Mouse (Mus musculus): ENCODE results near the gene Fyb. TPM values are rescaled to one million over a fixed set of nuclear protein-coding genes. Genes with fewer than 3 reads are reported as not detected.

Fyb gene
- polyA plus RNA-seq, 1 experiment: 97.3 TPM

GRCm38 (mm10) chr15:6562161-6562560 is 39.5 kb downstream of the Fyb start:
- Histone ChIP-seq H3K27me3 (ENCODE audit: control insufficient read depth, insufficient read depth, low read length) (no peaks in the 10 kb centered on the region), H3K4me3 (ENCODE audit: low read depth, low read length) (no peak overlapping the region), H3K4me1 (ENCODE audit: control insufficient read depth, insufficient read depth, insufficient read length, low read length) (no peaks in the 10 kb centered on the region), H3K36me3 (ENCODE audit: control insufficient read depth, insufficient read depth, low read length) (no peaks in the 10 kb centered on the region), H3K27ac (ENCODE audit: insufficient read depth, low read depth, low read length) (no peak overlapping the region)
- WGBS: 81% methylated on average over 4 of the region's 4 CpGs
- TF ChIP-seq CTCF (IDR thresholded peaks at IDR 0.05; ENCODE audit: extremely low read depth, insufficient read length, insufficient replicate concordance, low read depth, low read length) (no peak), POLR2A (IDR thresholded peaks at IDR 0.05; ENCODE audit: low read depth, low read length) (no peak)

GRCm38 (mm10) chr15:6562629-6563028 is 40.0 kb downstream of the Fyb start:
- Histone ChIP-seq H3K4me3 (ENCODE audit: low read depth, low read length) (no peak overlapping the region), H3K27ac (ENCODE audit: insufficient read depth, low read depth, low read length) (no peak overlapping the region), H3K27me3 (ENCODE audit: control insufficient read depth, insufficient read depth, low read length) (no peaks in the 10 kb centered on the region), H3K4me1 (ENCODE audit: control insufficient read depth, insufficient read depth, insufficient read length, low read length) (peaks cover 3% of the 10 kb centered on the region; the same call in 1 of the 2 replicates), H3K36me3 (ENCODE audit: control insufficient read depth, insufficient read depth, low read length) (no peaks in the 10 kb centered on the region)
- WGBS: 81% methylated on average over 2 of the region's 2 CpGs
- TF ChIP-seq CTCF (IDR thresholded peaks at IDR 0.05; ENCODE audit: extremely low read depth, insufficient read length, insufficient replicate concordance, low read depth, low read length) (no peak), POLR2A (IDR thresholded peaks at IDR 0.05; ENCODE audit: low read depth, low read length) (no peak)

- Histone ChIP-seq H3K36me3 (ENCODE audit: control insufficient read depth, insufficient read depth, low read length) (no peaks in the 10 kb centered on the region), H3K27me3 (ENCODE audit: control insufficient read depth, insufficient read depth, low read length) (no peaks in the 10 kb centered on the region), H3K4me3 (ENCODE audit: low read depth, low read length) (no peak overlapping the region), H3K4me1 (ENCODE audit: control insufficient read depth, insufficient read depth, insufficient read length, low read length) (peaks cover 21% of the 10 kb centered on the region), H3K27ac (ENCODE audit: insufficient read depth, low read depth, low read length) (peak overlapping the region; percentile 52)
- TF ChIP-seq POLR2A (IDR thresholded peaks at IDR 0.05; ENCODE audit: low read depth, low read length) (no peak), CTCF (IDR thresholded peaks at IDR 0.05; ENCODE audit: extremely low read depth, insufficient read length, insufficient replicate concordance, low read depth, low read length) (no peak)
- 58% methylated on average over 11 of the region's 11 CpGs for WGBS
Measured at GRCm38 (mm10) chr15:6564977-6565421, 42.3 kb downstream of the Fyb start.

GRCm38 (mm10) chr15:6565873-6566272 is 43.2 kb downstream of the Fyb start:
- 90% methylated on average over 4 of the region's 4 CpGs for WGBS
- H3K27me3 ChIP-seq (ENCODE audit: control insufficient read depth, insufficient read depth, low read length): no peaks in the 10 kb centered on the region
- H3K36me3 ChIP-seq (ENCODE audit: control insufficient read depth, insufficient read depth, low read length): no peaks in the 10 kb centered on the region
- H3K27ac ChIP-seq (ENCODE audit: insufficient read depth, low read depth, low read length): no peak overlapping the region
- H3K4me1 ChIP-seq (ENCODE audit: control insufficient read depth, insufficient read depth, insufficient read length, low read length): peaks cover 27% of the 10 kb centered on the region
- TF ChIP-seq CTCF (IDR thresholded peaks at IDR 0.05; ENCODE audit: extremely low read depth, insufficient read length, insufficient replicate concordance, low read depth, low read length) (peak; percentile 38; the same call in 1 of the 2 replicates), POLR2A (IDR thresholded peaks at IDR 0.05; ENCODE audit: low read depth, low read length) (no peak)
- no peak overlapping the region for H3K4me3 ChIP-seq (ENCODE audit: low read depth, low read length)

GRCm38 (mm10) chr15:6567993-6568392 is 45.3 kb downstream of the Fyb start:
- TF ChIP-seq CTCF (IDR thresholded peaks at IDR 0.05; ENCODE audit: extremely low read depth, insufficient read length, insufficient replicate concordance, low read depth, low read length): no peak
- TF ChIP-seq POLR2A (IDR thresholded peaks at IDR 0.05; ENCODE audit: low read depth, low read length): no peak
- H3K27me3 ChIP-seq (ENCODE audit: control insufficient read depth, insufficient read depth, low read length): no peaks in the 10 kb centered on the region
- 36% methylated on average over 5 of the region's 5 CpGs for WGBS
- H3K27ac ChIP-seq (ENCODE audit: insufficient read depth, low read depth, low read length): peak overlapping the region; percentile 39; the same call in 1 of the 2 replicates
- no peaks in the 10 kb centered on the region for H3K36me3 ChIP-seq (ENCODE audit: control insufficient read depth, insufficient read depth, low read length)
- H3K4me1 ChIP-seq (ENCODE audit: control insufficient read depth, insufficient read depth, insufficient read length, low read length): peaks cover 27% of the 10 kb centered on the region
- no peak overlapping the region for H3K4me3 ChIP-seq (ENCODE audit: low read depth, low read length)

GRCm38 (mm10) chr15:6568605-6569004 is 46.0 kb downstream of the Fyb start:
- Histone ChIP-seq H3K27me3 (ENCODE audit: control insufficient read depth, insufficient read depth, low read length) (no peaks in the 10 kb centered on the region), H3K36me3 (ENCODE audit: control insufficient read depth, insufficient read depth, low read length) (no peaks in the 10 kb centered on the region), H3K4me3 (ENCODE audit: low read depth, low read length) (no peak overlapping the region), H3K27ac (ENCODE audit: insufficient read depth, low read depth, low read length) (peak overlapping the region; percentile 39; the same call in 1 of the 2 replicates), H3K4me1 (ENCODE audit: control insufficient read depth, insufficient read depth, insufficient read length, low read length) (peaks cover 27% of the 10 kb centered on the region)
- 56% methylated on average over 3 of the region's 3 CpGs for WGBS
- TF ChIP-seq CTCF (IDR thresholded peaks at IDR 0.05; ENCODE audit: extremely low read depth, insufficient read length, insufficient replicate concordance, low read depth, low read length) (no peak), POLR2A (IDR thresholded peaks at IDR 0.05; ENCODE audit: low read depth, low read length) (no peak)

- Histone ChIP-seq H3K27ac (ENCODE audit: insufficient read depth, low read depth, low read length) (peak overlapping the region; percentile 39; the same call in 1 of the 2 replicates), H3K4me3 (ENCODE audit: low read depth, low read length) (no peak overlapping the region), H3K27me3 (ENCODE audit: control insufficient read depth, insufficient read depth, low read length) (no peaks in the 10 kb centered on the region), H3K36me3 (ENCODE audit: control insufficient read depth, insufficient read depth, low read length) (no peaks in the 10 kb centered on the region), H3K4me1 (ENCODE audit: control insufficient read depth, insufficient read depth, insufficient read length, low read length) (peaks cover 27% of the 10 kb centered on the region)
- 27% methylated on average over 5 of the region's 5 CpGs for WGBS
- no peak for TF ChIP-seq POLR2A (IDR thresholded peaks at IDR 0.05; ENCODE audit: low read depth, low read length)
- no peak for TF ChIP-seq CTCF (IDR thresholded peaks at IDR 0.05; ENCODE audit: extremely low read depth, insufficient read length, insufficient replicate concordance, low read depth, low read length)
Measured at GRCm38 (mm10) chr15:6569074-6569473, 46.4 kb downstream of the Fyb start.

Data from small intestine, adult 2 months (tissue).